Mouse (Mus musculus) left cerebral cortex, postnatal 25 days (tissue): ENCODE data around the gene Gltp. TPM values are rescaled to one million over a fixed set of nuclear protein-coding genes. Genes with fewer than 3 reads are reported as not detected.

Experiments used
- DNase-seq, 2 experiments: peaks; one replicate each; pipeline ENCODE4 v3.0.0; 2022; ENCODE audit warnings: low spot score in 2 of 2, mixed read lengths in 1 of 2
- intact Hi-C: fragments of 180-260 bp; cut with DNase I; formaldehyde crosslinking; loops from one replicate; pipeline ENCODE4 v1.15.1; 2025
- total RNA-seq, 2 experiments: library from RNA; stranded (reverse); gene quantifications; 2 replicates each; pipeline ENCODE4 v1.2.3; 2021

Gltp gene
- total RNA-seq, 2 experiments from 2014 or later = 24.6 to 28.3 TPM

DNA sequence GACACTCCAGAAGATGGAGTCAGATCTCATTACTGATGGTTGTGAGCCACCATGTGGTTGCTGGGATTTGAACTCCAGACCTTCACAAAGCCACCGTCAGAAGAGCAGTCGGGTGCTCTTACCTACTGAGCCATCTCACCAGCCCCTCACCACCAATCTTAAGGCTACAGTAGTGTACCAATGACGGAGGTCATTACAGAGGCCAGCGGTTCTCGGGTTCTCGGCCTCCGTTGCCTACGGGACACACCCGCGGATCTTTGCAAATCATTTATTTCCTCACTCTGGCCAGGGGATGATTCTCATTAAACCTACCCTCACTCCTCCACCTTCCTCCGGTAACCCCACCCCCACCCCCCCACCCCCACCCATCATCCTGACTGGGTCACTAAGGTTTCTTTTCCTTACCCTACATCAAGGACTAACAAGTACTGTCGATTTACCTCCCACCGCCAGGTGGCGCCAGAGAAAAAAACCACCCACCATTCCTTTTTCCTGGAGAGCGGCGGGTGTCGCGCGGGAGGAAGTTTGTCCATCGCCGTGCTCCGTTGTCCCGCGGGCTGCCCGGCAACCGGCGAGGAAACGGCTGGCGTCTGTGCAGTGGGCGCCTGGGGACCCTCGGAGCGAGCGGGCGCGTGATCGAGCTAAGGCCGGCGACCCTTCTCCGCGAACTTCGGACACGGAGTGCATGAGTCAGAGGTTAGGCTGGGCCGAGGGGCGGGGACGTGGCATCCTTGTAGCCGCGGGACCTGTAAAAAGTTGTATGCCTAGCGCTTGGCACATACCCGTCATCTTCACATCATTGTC, 16.7 kb upstream of the Gltp start, which contains the start of gene Tchp:
Gene Tchp, plus strand, starts transcription at position 496 of the 804 bp plus-strand sequence.
- DNase-seq = peak; percentile 92 to 94
- intact Hi-C loops = no loop called here

DNA sequence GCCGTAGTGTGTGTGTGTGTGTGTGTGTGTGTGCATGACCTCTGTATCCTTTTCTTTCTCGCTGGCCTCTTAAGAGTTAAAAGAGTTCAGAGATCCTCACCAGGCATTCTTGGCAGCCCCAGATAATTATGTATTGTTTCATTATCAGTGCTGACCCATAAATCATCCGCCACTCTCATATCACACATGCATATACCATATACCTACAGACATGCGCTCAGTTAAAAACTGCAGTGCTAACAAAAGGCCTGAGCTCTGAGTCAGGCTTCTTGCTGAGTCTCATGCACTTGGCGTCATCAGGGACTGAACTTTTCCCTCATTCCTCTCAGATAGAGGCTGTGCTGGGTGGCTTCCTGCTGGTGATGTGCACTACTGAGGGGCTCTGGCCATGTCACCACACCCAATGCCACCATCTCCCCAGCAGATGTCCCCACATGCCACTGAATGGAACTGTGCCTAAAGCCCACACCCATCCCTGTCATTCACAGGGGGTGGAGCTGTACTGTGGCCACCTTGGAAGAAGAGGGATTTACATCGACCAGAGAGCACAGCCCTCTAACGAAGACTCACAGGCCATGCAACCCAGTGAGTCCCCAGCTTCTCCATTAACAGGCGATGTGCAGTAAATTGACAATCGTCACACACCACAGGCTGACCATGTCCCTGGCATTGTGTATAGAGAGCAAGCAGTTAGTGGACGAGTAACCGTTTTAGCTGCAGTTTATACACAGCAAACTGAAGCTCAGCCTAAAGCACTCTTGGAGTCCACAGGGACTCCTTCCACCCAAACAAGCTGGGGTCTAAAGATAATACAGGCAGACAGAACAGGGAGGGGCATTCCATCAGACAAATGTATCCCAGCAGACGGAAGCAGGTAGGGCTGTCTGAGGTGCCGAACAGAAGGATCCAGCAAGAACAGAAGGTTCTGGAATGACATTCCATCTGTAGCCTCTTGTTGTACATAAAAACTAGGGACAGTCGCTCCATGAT, 11.9 kb upstream of the Gltp start:
- no peak for DNase-seq
- intact Hi-C loops = no loop called here

DNA sequence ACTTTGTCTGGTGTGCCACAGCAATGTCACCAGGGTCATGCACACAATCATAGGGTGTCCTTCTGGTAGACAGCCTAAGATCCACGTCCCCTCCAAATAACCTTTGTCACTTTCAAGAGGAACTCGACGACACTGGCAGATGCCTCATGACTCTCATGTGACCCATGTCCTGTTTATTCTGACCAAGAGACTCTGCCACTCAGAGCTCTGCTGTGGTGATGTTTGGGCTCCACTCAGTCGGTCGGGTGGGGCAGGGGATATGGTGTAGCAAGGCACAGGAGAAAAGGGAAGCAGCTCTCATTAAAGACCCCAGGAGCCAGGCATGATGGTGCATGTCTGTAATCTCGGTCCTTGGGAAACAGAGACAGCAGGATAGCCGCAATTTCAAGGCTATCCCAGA, 8.2 kb upstream of the Gltp start:
- peak in 1 of 2 experiments; percentile 16 for DNase-seq
- intact Hi-C loops = no loop called here

DNA sequence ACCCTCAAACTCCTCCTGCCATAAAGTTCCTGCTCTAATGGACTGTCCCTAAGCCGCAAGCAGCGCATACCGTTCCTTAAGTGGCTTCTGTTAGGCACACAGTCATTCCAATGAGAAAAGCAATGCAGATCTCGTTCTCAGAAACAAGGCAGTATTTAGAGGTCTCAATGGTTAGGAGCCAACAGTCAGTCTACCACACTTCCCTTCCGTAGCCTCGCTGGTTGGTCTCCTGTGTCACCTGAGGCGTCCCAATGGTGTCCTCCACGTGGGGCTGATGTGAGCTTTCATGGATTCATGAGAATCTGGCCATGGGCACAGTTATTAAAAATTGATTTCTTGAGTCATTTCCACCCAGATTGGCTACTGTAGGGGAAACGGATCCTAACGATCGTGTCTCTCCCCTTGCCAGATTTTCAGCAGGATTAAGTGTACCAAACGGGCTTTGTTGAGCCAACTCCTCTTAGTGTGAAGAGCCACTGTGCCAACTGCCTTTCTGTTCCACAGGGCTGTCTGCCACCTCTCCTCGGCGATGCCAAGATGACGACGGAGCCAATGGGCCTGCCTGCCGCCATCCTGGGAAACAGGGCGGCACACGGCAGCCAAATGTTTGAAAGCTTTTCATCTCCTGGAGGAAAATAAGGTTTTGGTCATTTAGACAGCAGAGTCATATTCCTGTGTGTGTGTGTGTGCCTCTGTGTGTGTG, 7.4 kb upstream of the Gltp start:
- intact Hi-C loops = no loop called here

DNA sequence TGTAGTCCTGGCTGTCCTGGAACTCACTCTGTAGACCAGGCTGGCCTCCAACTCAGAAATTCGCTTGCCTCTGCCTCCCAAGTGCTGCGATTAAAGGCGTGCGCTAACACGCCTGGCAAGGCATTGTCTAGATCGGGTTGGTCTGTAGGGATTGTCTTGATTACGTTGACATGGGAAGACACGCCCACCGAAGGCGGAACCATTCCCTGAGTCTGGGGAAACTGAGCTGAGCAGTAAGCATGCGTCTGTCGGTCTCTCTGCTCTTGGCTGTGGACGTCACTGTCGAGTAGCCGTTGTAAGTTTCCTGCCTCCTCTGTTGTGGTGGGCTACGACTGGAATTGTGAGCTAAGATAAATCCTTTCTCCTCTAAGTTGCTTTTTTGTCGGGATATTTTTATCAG, 6.2 kb upstream of the Gltp start:
- no peak for DNase-seq
- intact Hi-C loops = no loop called here

More for the DNA sequence above, 7.4 kb upstream of the Gltp start:
- DNase-seq = peak; percentile 50 to 79

DNA sequence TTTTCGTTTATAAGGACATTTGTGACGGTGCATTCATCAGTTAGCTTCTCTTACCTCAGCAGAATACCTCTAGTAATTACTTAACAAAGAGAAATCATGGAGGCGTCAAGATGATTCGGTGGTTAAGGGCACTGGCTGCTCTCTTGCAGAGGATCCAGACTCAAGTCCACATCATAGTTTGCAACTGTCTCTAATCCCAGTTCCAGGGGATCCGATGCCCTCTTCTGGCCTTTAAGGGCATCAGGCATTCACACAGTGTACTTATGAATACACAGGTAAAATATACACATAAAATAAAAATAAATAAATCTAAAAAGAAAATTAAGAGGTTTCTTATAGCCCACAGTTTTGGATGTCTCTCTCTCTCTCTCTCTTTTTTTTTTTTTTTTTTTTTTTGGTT, 5.0 kb upstream of the Gltp start:
- intact Hi-C loops = no loop called here
- DNase-seq = no peak

DNA sequence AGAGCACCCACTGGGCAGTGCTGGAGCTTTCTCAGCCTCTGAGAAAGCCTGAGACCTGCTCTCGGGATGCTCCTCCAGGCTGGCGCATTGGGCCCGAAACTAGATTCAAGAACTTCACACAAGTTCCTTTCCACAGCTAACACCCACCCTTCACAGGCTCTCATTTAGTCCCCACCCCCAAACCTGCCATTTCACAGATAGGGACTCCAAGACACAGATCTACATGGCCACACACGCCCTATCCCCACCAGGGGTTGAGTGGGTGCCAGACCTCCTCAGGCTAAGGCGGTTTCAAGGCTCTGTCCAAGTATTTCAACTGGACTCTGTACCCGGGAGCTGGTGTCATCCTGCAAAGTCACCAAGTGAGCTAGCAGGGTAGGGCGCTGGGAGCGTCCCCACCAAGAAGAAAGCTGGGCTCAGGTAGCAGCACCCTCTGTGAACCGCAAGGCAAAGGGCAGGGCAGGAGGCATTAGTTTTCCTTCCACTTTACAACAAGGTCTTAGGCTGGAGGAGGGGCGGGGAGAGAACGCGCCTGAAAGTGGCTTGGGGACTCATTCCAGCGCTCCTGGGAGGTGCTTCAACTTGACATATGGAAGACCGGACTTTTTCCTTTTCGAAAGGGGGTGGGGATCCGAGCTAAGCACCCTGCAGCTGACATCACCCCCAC, 951 bp downstream of the Gltp start:
- intact Hi-C loops = no loop called here
- DNase-seq = peak in 1 of 2 experiments; percentile 16

DNA sequence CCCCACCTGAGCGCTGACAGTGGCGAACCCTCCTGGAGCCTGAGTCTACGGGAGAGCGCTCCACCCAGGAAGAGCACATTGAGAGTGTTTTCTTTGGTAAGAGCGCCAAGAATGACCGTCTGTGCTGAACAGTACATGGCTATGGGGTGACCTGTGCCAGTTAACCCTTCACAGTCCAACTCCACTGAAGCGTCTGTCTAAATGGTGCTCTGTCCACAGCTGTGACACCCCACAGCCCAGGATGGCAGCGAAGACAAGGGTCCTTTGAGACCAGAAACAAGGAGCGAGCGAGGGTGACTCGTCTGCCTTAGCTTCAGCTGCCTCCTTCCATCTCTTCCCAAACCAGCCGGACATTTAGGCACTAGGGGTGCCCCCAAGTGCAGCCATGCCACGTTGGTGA, 2.1 kb downstream of the Gltp start:
- peak in 1 of 2 experiments; percentile 23 for DNase-seq
- intact Hi-C loops = no loop called here

DNA sequence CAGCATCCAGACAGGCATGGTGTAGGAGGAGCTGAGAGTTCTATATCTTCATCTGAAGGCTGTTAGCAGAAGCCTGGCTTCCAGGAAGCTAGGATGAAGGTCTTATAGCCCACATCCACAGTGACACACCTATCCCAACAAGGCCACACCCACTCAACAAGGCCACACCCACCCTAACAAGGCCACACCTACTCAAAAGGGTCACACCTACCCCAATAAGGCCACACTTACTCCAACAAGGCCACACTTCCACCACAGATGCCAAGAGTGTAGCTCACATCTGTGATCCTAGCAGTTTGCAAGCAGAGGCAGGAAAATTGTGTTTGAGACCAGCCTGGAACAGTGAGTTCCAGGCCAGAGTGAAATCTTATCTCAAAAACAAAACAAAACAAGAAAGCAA, 2.9 kb downstream of the Gltp start:
- intact Hi-C loops = no loop called here

DNA sequence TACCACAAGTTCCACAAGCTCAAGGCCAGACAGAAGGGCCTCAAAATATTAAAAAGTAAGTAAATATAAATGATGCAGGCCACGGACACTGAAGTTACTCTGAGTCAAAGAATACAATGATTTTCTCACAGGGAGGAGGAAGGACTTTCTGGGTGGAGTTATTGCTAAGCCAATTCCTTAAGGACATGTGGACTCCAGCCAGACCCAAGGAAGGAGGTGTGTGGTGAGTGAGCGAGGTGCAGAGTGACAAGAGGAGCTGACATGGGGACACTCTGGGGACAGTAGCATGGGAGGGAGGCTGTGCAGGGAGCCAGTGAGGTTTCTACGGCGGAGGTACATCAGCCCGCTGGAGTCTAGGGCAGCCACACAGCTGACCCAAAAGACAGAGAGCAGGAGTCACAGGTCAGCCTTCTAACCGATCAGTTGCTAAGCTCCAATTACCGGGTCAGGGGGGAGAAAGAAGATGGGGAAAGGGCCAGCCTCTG, 4.0 kb downstream of the Gltp start:
- intact Hi-C loops = no loop called here
- no peak for DNase-seq

More for the DNA sequence above, 2.9 kb downstream of the Gltp start:
- DNase-seq = no peak

DNA sequence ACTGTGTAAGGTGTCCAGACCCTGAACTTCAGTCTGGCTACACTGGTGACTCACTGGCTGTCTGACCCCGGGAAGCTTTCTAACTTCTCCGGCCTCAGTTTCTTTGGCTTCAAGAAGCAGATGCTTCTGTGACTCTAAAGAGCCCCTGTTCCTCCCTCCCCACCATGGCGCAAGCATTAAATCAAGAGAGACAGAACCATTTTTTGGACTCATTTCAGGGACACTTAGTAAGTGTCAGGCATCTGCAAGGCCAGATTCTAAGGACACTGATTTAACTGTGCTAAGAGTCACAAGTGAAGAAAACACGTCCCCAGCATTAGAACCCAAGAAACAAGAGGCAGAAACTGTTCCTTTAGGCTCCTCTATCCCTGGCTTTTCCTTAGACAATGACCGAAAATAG, 4.8 kb downstream of the Gltp start:
- intact Hi-C loops = no loop called here
- no peak for DNase-seq

DNA sequence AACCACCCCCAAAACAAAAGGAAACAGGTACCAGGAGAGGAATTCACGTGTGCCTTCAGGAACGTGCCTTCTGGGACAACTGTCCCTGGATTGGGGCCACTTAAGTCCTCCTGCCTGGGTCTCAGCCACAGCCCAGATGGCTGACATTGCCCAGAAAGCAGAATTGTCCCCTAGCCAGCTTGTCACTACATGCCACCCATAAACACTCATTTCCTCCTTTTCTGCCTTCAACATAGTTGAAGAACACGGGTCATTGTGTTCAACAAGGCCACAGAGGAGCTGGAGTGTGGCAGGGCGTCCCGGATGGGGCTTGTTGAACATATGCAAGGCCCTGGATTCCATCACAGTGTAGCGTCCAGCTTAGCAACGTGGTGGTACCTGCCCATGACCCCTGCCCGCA, 9.1 kb downstream of the Gltp start:
- intact Hi-C loops = no loop called here

DNA sequence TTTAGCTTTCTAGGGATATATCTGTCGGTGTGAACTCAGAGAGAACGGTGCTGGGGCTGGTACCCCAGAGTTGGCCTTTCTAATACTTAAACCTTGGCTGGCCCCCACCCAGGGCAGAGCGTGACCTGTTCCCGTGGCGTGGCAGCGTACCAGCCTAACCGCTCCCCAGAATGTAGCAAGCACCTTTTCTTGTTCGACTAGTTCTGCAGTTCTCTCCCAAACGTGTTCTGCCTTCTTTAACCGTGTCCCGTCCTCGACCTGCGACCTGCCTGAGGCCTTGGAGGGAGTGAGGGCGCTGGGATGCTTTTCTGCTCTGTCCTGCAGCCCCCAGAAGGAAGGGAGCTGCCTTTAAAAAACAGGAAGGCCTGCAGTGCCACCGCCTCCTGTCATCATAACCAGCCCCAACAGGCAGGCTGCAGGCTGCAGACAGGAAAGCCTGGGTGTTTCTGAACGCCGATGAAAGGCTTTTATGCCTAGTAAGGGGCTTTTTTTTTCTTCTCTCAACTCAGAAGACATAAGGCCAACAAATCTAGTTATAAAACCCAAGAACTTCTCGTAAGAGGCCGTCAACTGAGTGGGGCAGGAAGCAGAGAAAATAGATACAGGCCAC, 10.0 kb downstream of the Gltp start:
- intact Hi-C loops = no loop called here
- no peak for DNase-seq

More for the DNA sequence above, 9.1 kb downstream of the Gltp start:
- no peak for DNase-seq

DNA sequence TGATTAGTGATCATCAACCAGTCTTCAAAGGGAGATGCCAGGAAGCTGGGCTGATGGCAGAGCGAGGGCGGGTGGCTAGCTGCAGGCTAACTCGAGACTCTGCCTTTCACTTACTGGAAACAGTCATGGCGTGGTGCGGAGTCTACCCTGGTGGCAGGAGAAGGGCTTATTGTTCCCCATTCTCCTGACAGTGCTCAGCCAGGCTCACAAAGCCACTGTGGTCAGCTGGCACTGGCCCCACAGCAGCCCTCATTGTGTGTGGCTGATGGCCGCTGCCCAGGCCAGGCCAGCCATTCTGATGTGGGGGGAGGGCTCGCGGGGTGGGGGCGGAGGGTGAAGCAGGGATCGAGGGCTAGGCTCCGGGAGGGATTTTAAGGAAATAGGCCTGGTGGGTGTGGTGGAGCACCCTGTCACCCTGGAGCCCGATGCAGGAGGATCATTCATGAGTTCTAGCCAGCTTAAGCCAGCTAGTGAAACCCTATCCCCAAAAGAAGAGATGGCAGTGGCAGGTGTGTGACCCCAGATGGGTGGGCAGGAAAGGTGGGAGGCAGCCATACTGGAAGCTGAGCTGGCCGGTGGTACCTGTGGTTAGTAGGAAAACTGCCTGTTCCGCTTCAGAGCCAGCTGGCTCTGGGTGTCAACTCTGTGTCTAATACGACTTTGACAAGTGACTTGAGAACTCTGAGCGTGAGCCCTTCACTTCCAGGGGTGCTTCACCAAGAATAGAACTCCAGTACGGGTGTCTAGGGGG, 10.8 kb downstream of the Gltp start:
- peak in 1 of 2 experiments; percentile 30 for DNase-seq
- intact Hi-C loops = no loop called here

DNA sequence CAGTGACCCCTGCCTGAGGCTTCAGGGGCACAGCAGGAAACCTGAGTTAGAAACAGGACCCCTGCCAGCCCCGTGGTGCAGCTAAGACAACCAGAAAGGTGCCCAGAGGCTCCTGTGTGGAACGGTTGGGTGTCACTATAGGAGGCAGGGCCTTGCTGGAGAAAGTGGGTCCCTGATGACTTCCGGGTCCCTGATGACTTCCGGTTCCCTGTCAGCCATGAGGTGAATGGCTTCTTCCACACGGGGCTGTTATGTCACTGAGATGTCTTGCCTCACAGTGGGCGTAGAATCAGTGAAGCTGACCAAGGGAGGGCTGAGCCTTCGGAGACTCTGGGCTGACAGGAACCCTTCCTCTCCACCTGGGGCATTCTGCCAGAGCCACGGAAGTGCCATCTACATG, 16.2 kb downstream of the Gltp start:
- intact Hi-C loops = no loop called here
- DNase-seq = no peak

DNA sequence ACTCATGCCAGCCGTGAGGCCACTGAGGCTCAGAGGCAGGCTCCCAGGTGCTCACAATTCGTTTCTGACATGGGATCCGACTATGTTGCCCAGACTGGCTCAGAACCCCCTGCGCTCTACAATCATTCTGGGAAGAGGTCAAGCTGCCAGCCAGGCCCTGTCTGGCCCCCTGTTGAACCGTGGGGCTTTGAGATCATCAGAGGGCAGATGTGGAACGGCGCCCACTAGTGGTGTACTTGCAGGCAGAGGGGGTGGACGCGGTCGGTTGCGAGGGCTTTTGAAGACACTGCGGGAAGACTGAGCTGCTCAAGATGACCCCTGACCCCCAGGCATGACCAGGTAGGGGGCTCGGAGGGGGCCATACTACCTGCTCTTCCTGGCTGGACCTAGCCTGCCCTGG, 17.7 kb downstream of the Gltp start:
- DNase-seq = no peak
- intact Hi-C loops = no loop called here

DNA sequence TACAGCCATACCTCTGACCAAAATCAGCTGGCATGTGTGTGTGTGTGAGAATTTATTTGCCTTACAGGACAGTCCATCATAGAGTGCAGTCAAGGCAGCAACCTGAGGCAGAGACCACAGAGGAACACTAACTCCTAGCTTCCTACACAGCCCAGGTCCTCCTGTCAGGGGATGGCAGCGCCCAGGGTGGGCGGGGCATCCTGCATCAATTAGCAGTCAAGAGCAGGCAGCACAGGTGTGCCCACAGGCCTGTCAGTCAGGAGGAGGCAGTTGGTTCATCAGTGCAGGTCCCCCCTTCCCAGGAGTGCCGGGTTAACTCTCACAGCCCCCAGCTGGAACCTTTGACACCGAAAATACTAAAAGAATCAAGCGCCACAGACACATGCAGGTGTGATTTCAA, 21.8 kb downstream of the Gltp start:
- intact Hi-C loops = loop anchor here (5.0 kb wide), 1 partner anchor 42 kb away; no protein-coding TSS in a partner anchor

More for the DNA sequence above, 21.8 kb downstream of the Gltp start:
- no peak for DNase-seq
